ENCODE assay signal across 8 mouse cellular contexts in genomic region chr11:11973366-11974014, GRCm38 (mm10).
DNase-seq lines count a peak whose midpoint lies in the region; ATAC-seq and TF ChIP-seq lines count a peak whose summit lies in the region.

No protein-coding gene starts in this region.

- TF ChIP-seq POLR2A in heart, adult 2 months (IDR thresholded peaks at IDR 0.05; ENCODE audit: insufficient read depth, low read depth, low read length): no peak

- TF ChIP-seq EP300 in heart, adult 2 months (IDR thresholded peaks at IDR 0.05; ENCODE audit: insufficient read depth, low read depth, low read length): peak; percentile 93

- H3K27me3 ChIP-seq in embryonic facial prominence, embryonic 11.5 days (ENCODE audit: control insufficient read depth, insufficient read depth, low read length): no peaks in the 10 kb centered on the region
- no peaks in the 10 kb centered on the region for H3K27me3 ChIP-seq in heart, adult 2 months (ENCODE audit: control insufficient read depth, insufficient read depth, low read length)
- no peaks in the 10 kb centered on the region for H3K27me3 ChIP-seq in limb, embryonic 10.5 days (ENCODE audit: low read depth, poor library complexity, severe bottlenecking)
- H3K27me3 ChIP-seq in midbrain, embryonic 13.5 days: peaks cover 2% of the 10 kb centered on the region; the same call in 1 of the 2 replicates

- H3K4me3 ChIP-seq in embryonic facial prominence, embryonic 11.5 days (ENCODE audit: low read depth, low read length): no peak overlapping the region
- no peak overlapping the region for H3K4me3 ChIP-seq in heart, adult 2 months
- no peak overlapping the region for H3K4me3 ChIP-seq in limb, embryonic 10.5 days
- H3K4me3 ChIP-seq in midbrain, embryonic 13.5 days (replicated peaks): no peak overlapping the region

- no peaks in the 10 kb centered on the region; the same call in none of the 2 replicates for H3K36me3 ChIP-seq in embryonic facial prominence, embryonic 11.5 days (replicated peaks; ENCODE audit: control insufficient read depth, insufficient read depth, low read depth, low read length)
- peaks cover 8% of the 10 kb centered on the region; the same call in 1 of the 2 replicates for H3K36me3 ChIP-seq in heart, adult 2 months (ENCODE audit: control insufficient read depth, insufficient read depth, low read length)
- peaks cover 72% of the 10 kb centered on the region for H3K36me3 ChIP-seq in limb, embryonic 10.5 days
- peaks cover 12% of the 10 kb centered on the region; the same call in 1 of the 2 replicates for H3K36me3 ChIP-seq in midbrain, embryonic 13.5 days

- peak; percentile 95 for DNase-seq in 416B (ENCODE audit: low read depth)
- peak; percentile 82 for DNase-seq in adrenal gland, postnatal 14 days
- DNase-seq in embryonic facial prominence, embryonic 11.5 days (ENCODE audit: low spot score): peak; percentile 87
- peak; percentile 74 to 78 for DNase-seq in heart, adult 2 months
- DNase-seq in kidney, adult 18-20 months: peak; percentile 77
- DNase-seq in limb, embryonic 10.5 days (ENCODE audit: low spot score): peak; percentile 79
- DNase-seq in spleen, postnatal 10 days (ENCODE audit: low spot score in 2 of 2): peak; percentile 22 to 73

- no peaks in the 10 kb centered on the region for H3K9me3 ChIP-seq in embryonic facial prominence, embryonic 11.5 days (replicated peaks; ENCODE audit: control insufficient read depth, low read length)
- H3K9me3 ChIP-seq in limb, embryonic 10.5 days (replicated peaks): no peaks in the 10 kb centered on the region
- peaks cover 6% of the 10 kb centered on the region for H3K9me3 ChIP-seq in midbrain, embryonic 13.5 days

- 47% methylated on average over 8 of the region's 8 CpGs for WGBS in embryonic facial prominence, embryonic 11.5 days
- 36% methylated on average over 8 of the region's 8 CpGs for WGBS in heart, adult 2 months
- 52% methylated on average over 8 of the region's 8 CpGs for WGBS in limb, embryonic 10.5 days
- WGBS in midbrain, embryonic 13.5 days: 43% methylated on average over 8 of the region's 8 CpGs

- TF ChIP-seq CTCF in heart, adult 2 months (IDR thresholded peaks at IDR 0.05): peak; percentile 95

- no peak overlapping the region for H3K9ac ChIP-seq in embryonic facial prominence, embryonic 11.5 days (replicated peaks; ENCODE audit: low read length)
- no peak overlapping the region; the same call in 1 of the 2 replicates for H3K9ac ChIP-seq in heart, adult 2 months (ENCODE audit: low read depth, low read length)
- H3K9ac ChIP-seq in midbrain, embryonic 13.5 days (replicated peaks): no peak overlapping the region

- H3K4me2 ChIP-seq in embryonic facial prominence, embryonic 11.5 days (ENCODE audit: low read depth, low read length): no peak overlapping the region
- no peak overlapping the region for H3K4me2 ChIP-seq in midbrain, embryonic 13.5 days (replicated peaks)

- ATAC-seq in embryonic facial prominence, embryonic 11.5 days (replicated peaks; ENCODE audit: insufficient number of reproducible peaks, low FRiP score, low TSS enrichment, low read depth): peak; percentile 74
- ATAC-seq in midbrain, embryonic 13.5 days: peak; percentile 87

- intact Hi-C loops in heart, adult 2 months (cut with DNase I): loop anchor here (1.0 to 10.0 kb wide), 2 partner anchors 153 to 509 kb away; partner anchors contain the start of genes Spata48 and Zpbp

- no peak overlapping the region for H3K27ac ChIP-seq in embryonic facial prominence, embryonic 11.5 days (replicated peaks; ENCODE audit: low read depth, low read length)
- H3K27ac ChIP-seq in heart, adult 2 months: peak overlapping the region; percentile 9; the same call in 1 of the 2 replicates
- peak overlapping the region; percentile 56; the same call in 1 of the 2 replicates for H3K27ac ChIP-seq in limb, embryonic 10.5 days
- H3K27ac ChIP-seq in midbrain, embryonic 13.5 days: no peak overlapping the region

- H3K79me2 ChIP-seq in heart, adult 2 months (replicated peaks; ENCODE audit: control insufficient read depth, insufficient read depth, low read length): no peaks in the 10 kb centered on the region

- H3K4me1 ChIP-seq in embryonic facial prominence, embryonic 11.5 days (ENCODE audit: control insufficient read depth, insufficient read depth, low read length): no peaks in the 10 kb centered on the region
- H3K4me1 ChIP-seq in heart, adult 2 months (ENCODE audit: control insufficient read depth, insufficient read depth, low read length): peaks cover 5% of the 10 kb centered on the region
- H3K4me1 ChIP-seq in limb, embryonic 10.5 days: peaks cover 4% of the 10 kb centered on the region
- H3K4me1 ChIP-seq in midbrain, embryonic 13.5 days (replicated peaks): 0 out of 2 replicates have a peak, but pooled peaks cover 4% of the 10 kb centered on the region

Comparison
In these comparisons a context has a peak if more than half of its experiments do, and no peak if none do; other contexts are left out.
1. H3K27ac ChIP-seq: peak in heart, adult 2 months (single experiment) and limb, embryonic 10.5 days (single experiment); none in embryonic facial prominence, embryonic 11.5 days (single experiment) and midbrain, embryonic 13.5 days (single experiment).
2. Peak in every context shown above with its lines, with median percentiles within 50 percentile points of each other: DNase-seq.